Mouse (Mus musculus): Measurements from ENCODE around the gene Rnf217. TPM values are rescaled to one million over a fixed set of nuclear protein-coding genes. Genes with fewer than 3 reads are reported as not detected.

Rnf217 gene
- not detected for polyA plus RNA-seq (2017; shearing (Covaris generic))

GRCm38 (mm10) chr10:31609066-31609961 lies at the start of gene Rnf217:
TSS of gene Rnf217 (minus strand) at chr10:31609184.

GRCm38 (mm10) chr10:31445291-31446124 lies 163.5 kb downstream of the Rnf217 start, which contains the start of gene Tpd52l1:
TSS of gene Tpd52l1 (minus strand) at chr10:31445958.

Other genes starting within 250 kb of the Rnf217 start
- not detected for gene Tpd52l1, start 163.2 kb downstream of the Rnf217 start, polyA plus RNA-seq (2017; shearing (Covaris generic))

Measured in activated CD4-positive, CD25-positive, alpha-beta regulatory T cell (primary cell).